Mouse (Mus musculus): Measurements from ENCODE around the gene Ctsc. TPM values are rescaled to one million over a fixed set of nuclear protein-coding genes. Genes with fewer than 3 reads are reported as not detected.
A peak's percentile ranks its signal among the peaks of the same experiment; 100 is the strongest.
"Not testable (repeated sequence)": the region's sequence is repeated elsewhere in the genome, so short reads cannot be mapped to it uniquely, and the experiment has no call there.

Ctsc gene
- total RNA-seq (2017) = 43.9 and 47.0 TPM in 2 replicates

- ATAC-seq (replicated peaks; ENCODE audit: low read depth, poor library complexity, severe bottlenecking) = peak; percentile 93
Measured at GRCm38 (mm10) chr7:88277858-88278627, at the start of gene Ctsc. Gene Ctsc, plus strand, starts transcription at chr7:88278085.

- no peak for ATAC-seq (replicated peaks; ENCODE audit: low read depth, poor library complexity, severe bottlenecking)
Measured at GRCm38 (mm10) chr7:88229051-88229450, 48.8 kb upstream of the Ctsc start.

- ATAC-seq (replicated peaks; ENCODE audit: low read depth, poor library complexity, severe bottlenecking) = no peak
Measured at GRCm38 (mm10) chr7:88230121-88230520, 47.8 kb upstream of the Ctsc start.

- ATAC-seq (replicated peaks; ENCODE audit: low read depth, poor library complexity, severe bottlenecking) = 0 out of 2 replicates have a peak, but pooled peaks have one; percentile 45
Measured at GRCm38 (mm10) chr7:88230756-88231522, 46.9 kb upstream of the Ctsc start.

- peak; percentile 98 for ATAC-seq (replicated peaks; ENCODE audit: low read depth, poor library complexity, severe bottlenecking)
Measured at GRCm38 (mm10) chr7:88243059-88243458, 34.8 kb upstream of the Ctsc start.

GRCm38 (mm10) chr7:88244462-88244861 lies 33.4 kb upstream of the Ctsc start:
- ATAC-seq (replicated peaks; ENCODE audit: low read depth, poor library complexity, severe bottlenecking) = no peak

- not testable (repeated sequence) for ATAC-seq (replicated peaks; ENCODE audit: low read depth, poor library complexity, severe bottlenecking)
Measured at GRCm38 (mm10) chr7:88250380-88250779, 27.5 kb upstream of the Ctsc start.

GRCm38 (mm10) chr7:88251535-88251934 lies 26.4 kb upstream of the Ctsc start:
- peak; percentile 69; the same call in 1 of the 2 replicates for ATAC-seq (replicated peaks; ENCODE audit: low read depth, poor library complexity, severe bottlenecking)

- peak; percentile 69 for ATAC-seq (replicated peaks; ENCODE audit: low read depth, poor library complexity, severe bottlenecking)
Measured at GRCm38 (mm10) chr7:88252129-88252528, 25.8 kb upstream of the Ctsc start.

- ATAC-seq (replicated peaks; ENCODE audit: low read depth, poor library complexity, severe bottlenecking) = peak; percentile 27; the same call in 1 of the 2 replicates
Measured at GRCm38 (mm10) chr7:88254884-88255283, 23.0 kb upstream of the Ctsc start.

GRCm38 (mm10) chr7:88259155-88259925 lies 18.5 kb upstream of the Ctsc start:
- ATAC-seq (replicated peaks; ENCODE audit: low read depth, poor library complexity, severe bottlenecking) = no peak

- ATAC-seq (replicated peaks; ENCODE audit: low read depth, poor library complexity, severe bottlenecking) = no peak
Measured at GRCm38 (mm10) chr7:88261799-88262198, 16.1 kb upstream of the Ctsc start.

- no peak for ATAC-seq (replicated peaks; ENCODE audit: low read depth, poor library complexity, severe bottlenecking)
Measured at GRCm38 (mm10) chr7:88264861-88265260, 13.0 kb upstream of the Ctsc start.

GRCm38 (mm10) chr7:88269913-88270312 lies 8.0 kb upstream of the Ctsc start:
- ATAC-seq (replicated peaks; ENCODE audit: low read depth, poor library complexity, severe bottlenecking) = no peak

- no peak for ATAC-seq (replicated peaks; ENCODE audit: low read depth, poor library complexity, severe bottlenecking)
Measured at GRCm38 (mm10) chr7:88271531-88271930, 6.4 kb upstream of the Ctsc start.

- ATAC-seq (replicated peaks; ENCODE audit: low read depth, poor library complexity, severe bottlenecking) = peak; percentile 59
Measured at GRCm38 (mm10) chr7:88276914-88277765, 745 bp upstream of the Ctsc start.

- ATAC-seq (replicated peaks; ENCODE audit: low read depth, poor library complexity, severe bottlenecking) = no peak
Measured at GRCm38 (mm10) chr7:88278628-88279196, 827 bp downstream of the Ctsc start.

GRCm38 (mm10) chr7:88285276-88285675 lies 7.4 kb downstream of the Ctsc start:
- no peak for ATAC-seq (replicated peaks; ENCODE audit: low read depth, poor library complexity, severe bottlenecking)

- no peak for ATAC-seq (replicated peaks; ENCODE audit: low read depth, poor library complexity, severe bottlenecking)
Measured at GRCm38 (mm10) chr7:88291036-88291435, 13.2 kb downstream of the Ctsc start.
